Mouse (Mus musculus) neutrophil, adult 59 days (primary cell): ENCODE data around the gene Amd2. TPM values are rescaled to one million over a fixed set of nuclear protein-coding genes. Genes with fewer than 3 reads are reported as not detected.

ENCODE experiments used
- total RNA-seq, 2 experiments: library from RNA; stranded (reverse); gene quantifications; 1 replicate in 1 of 2; 2 replicates in 1 of 2; pipeline ENCODE4 v1.2.4; 2023

Amd2 gene
- total RNA-seq, result 1 to 10 TPM; 6.3 to 6.8 TPM

GRCm38 (mm10) chr10:35711792-35712191 lies at the start of gene Amd2:
Amd2 (minus strand) TSS chr10:35711892.

